Mouse (Mus musculus) brain, embryonic 18.5 days (tissue): ENCODE data around the gene Gm45717.
"Not testable (repeated sequence)": the region's sequence is repeated elsewhere in the genome, so short reads cannot be mapped to it uniquely, and the experiment has no call there.

Source experiments
- DNase-seq: peaks from one replicate; pipeline ENCODE4 v3.0.0-alpha.2; 2012; ENCODE audit warnings: low read depth, low spot score

Gm45717 gene

GRCm38 (mm10) chr7:140968710-140969109 lies 13.0 kb upstream of the Gm45717 start:
- DNase-seq, result not testable (repeated sequence)

GRCm38 (mm10) chr7:140967862-140968591 lies 12.3 kb upstream of the Gm45717 start:
- DNase-seq, result no peak

- no peak for DNase-seq
Measured at GRCm38 (mm10) chr7:140966921-140967320, 11.2 kb upstream of the Gm45717 start, which contains the start of gene Ifitm1. Gene Ifitm1 (plus strand): TSS chr7:140967221.

- DNase-seq, result no peak
Measured at GRCm38 (mm10) chr7:140962733-140963132, 7.0 kb upstream of the Gm45717 start.

- DNase-seq, result no peak
Measured at GRCm38 (mm10) chr7:140961416-140961815, 5.7 kb upstream of the Gm45717 start.

- DNase-seq, result no peak
Measured at GRCm38 (mm10) chr7:140960026-140960425, 4.3 kb upstream of the Gm45717 start.

GRCm38 (mm10) chr7:140959181-140959901 lies 3.6 kb upstream of the Gm45717 start:
- no peak for DNase-seq

- DNase-seq, result no peak
Measured at GRCm38 (mm10) chr7:140956556-140956869, 776 bp upstream of the Gm45717 start.

- no peak for DNase-seq
Measured at GRCm38 (mm10) chr7:140955342-140955741, 395 bp downstream of the Gm45717 start.

GRCm38 (mm10) chr7:140954733-140955071 lies 1.0 kb downstream of the Gm45717 start:
- no peak for DNase-seq

- DNase-seq, result no peak
Measured at GRCm38 (mm10) chr7:140953800-140954732, 1.7 kb downstream of the Gm45717 start.

GRCm38 (mm10) chr7:140953133-140953532 lies 2.6 kb downstream of the Gm45717 start:
- no peak for DNase-seq

GRCm38 (mm10) chr7:140952441-140952840 lies 3.3 kb downstream of the Gm45717 start:
- no peak for DNase-seq

GRCm38 (mm10) chr7:140951765-140952164 lies 4.0 kb downstream of the Gm45717 start:
- DNase-seq, result no peak

GRCm38 (mm10) chr7:140951051-140951450 lies 4.7 kb downstream of the Gm45717 start:
- no peak for DNase-seq

GRCm38 (mm10) chr7:140949824-140950530 lies 5.8 kb downstream of the Gm45717 start, which contains the start of gene Ifitm5:
Gene Ifitm5 (minus strand): TSS chr7:140950291.
- DNase-seq, result no peak

- DNase-seq, result no peak
Measured at GRCm38 (mm10) chr7:140949255-140949654, 6.5 kb downstream of the Gm45717 start.

- no peak for DNase-seq
Measured at GRCm38 (mm10) chr7:140948161-140948560, 7.6 kb downstream of the Gm45717 start.

- no peak for DNase-seq
Measured at GRCm38 (mm10) chr7:140946980-140947379, 8.8 kb downstream of the Gm45717 start.

GRCm38 (mm10) chr7:140946311-140946710 lies 9.4 kb downstream of the Gm45717 start:
- DNase-seq, result no peak

GRCm38 (mm10) chr7:140945247-140945646 lies 10.5 kb downstream of the Gm45717 start:
- DNase-seq, result no peak
